Mouse (Mus musculus) cerebellum, adult 18-20 months (tissue): ENCODE measurements around the gene Trpm3.
A peak's percentile ranks its signal among the peaks of the same experiment; 100 is the strongest.

Source experiments
- DNase-seq, 2 experiments: peaks; one replicate each; pipeline ENCODE4 v3.0.0; 2021

Trpm3 gene

DNA sequence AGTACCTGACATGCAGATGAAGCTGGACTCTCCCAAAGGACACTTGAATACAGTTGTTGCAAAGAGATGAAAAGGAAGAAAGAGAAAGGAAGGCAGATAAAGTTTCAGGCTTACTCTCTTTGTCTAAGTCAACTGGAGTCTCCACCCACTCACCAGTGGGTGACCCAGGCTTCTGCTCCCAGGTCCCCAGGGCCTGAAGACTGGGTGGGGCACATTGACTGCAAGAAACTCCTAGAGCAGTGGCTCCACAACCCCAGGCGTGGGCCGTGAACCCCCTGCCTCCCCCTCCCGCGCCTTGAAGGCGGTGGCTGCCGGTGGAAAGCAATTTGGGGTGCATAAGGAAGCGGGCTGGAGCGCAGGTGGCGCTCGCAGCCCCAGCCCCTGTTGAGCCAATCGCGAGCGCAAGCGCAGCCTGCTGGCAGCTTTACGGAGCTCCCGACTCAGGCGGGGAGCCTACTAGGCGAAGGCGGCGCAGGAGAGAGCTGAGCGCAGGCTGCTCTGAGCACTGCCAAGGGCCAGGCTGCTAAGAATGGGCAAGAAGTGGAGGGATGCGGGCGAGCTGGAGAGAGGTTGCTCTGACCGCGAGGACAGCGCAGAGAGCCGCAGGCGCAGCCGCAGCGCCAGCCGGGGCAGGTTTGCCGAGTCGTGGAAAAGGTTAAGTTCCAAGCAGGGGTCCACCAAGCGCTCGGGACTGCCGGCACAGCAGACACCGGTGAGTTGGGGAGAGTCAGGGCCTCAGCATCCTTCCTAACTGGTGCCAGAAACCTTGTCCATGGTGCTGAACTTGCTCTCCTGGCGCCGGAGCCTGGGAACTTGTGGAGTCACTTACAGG, at the start of gene Trpm3:
Trpm3 (plus strand) TSS at position 457 of the 832 bp plus-strand sequence.
- DNase-seq = peak; percentile 56 to 64

DNA sequence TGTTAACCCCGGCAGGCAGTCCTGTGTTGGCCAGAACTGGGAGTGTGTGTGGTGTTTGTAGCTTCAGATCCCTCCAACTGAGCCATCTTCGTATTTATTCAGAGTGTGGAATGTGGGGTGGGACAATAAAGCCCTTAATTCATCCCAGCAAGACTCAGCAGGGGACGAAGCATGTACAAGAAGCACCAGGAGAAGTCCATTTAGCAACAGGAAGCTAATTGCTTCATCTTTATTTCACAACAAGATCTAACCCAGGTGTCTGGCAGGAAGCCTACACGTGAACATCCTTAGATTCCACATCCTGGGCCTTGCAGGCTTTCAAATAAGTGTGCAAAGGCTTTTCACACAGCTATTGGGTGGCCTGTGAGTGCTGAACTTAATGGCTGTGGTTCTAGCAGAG, 38.3 kb upstream of the Trpm3 start:
- no peak for DNase-seq

DNA sequence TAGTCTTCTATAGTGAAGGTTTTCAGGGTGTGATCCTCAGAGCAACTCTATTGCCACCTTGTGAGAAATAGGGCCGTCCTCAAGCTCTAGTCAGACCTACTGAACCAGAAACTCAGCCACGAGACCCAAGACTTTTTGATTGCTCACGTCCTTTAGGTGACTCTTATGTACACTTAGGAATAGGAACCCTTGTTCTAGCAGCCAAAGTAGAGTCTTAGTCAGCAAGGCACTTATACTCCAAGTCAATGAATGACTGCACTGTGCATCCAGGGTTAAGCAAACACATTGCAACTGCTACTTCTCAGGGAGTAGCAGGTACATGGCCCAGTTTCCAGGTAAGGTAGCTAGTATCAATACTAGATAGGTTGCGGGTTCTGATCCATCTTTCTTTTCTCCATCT, 35.0 kb upstream of the Trpm3 start:
- no peak for DNase-seq

DNA sequence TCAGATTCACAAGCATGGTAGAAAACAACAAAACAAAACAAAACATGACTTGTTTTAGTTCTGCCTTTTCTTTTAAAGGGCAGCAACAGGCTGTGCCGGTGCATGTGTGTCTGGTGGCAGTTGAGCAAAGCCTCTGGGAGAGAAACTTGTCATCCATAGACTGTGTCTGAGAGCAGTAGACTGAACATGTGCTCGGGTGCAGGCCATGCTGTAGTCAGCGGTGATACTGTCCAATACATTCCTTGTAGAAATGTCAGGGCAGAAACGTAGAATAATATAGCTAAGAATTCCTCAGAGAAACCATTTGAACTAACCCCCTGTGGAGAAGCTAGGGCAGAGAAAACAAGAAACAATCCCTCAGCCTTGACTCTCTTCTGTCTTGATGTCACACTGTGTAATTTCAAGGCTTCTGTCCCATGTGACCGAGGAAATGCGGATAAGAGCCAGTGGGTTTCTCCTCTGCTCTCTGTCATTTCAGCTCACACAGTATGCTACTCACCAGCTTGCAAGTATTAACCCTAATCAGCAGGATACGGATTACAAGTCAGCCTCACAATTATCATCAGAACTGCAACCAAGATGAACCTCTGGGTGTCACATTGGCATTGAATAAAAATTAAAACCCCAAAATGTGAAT, 33.9 kb upstream of the Trpm3 start:
- no peak for DNase-seq

DNA sequence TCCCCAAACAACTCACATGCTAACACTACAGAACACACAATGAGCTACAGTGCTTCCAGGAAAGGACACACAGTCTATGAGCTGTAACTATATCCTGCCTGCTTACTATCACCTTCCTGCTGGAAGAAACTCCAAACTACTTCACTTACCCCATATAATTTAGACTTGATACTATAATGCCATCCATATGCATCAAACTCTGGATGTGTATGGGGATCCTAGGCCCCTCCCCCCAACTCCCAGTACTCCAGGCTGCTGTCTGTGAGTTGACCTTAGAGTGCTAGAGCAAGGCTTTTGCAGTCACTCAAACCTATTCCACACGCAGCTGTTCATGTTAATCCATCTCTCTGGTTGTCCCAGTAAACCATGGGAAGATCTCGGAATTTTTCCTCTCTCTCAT, 33.2 kb upstream of the Trpm3 start:
- DNase-seq = no peak

DNA sequence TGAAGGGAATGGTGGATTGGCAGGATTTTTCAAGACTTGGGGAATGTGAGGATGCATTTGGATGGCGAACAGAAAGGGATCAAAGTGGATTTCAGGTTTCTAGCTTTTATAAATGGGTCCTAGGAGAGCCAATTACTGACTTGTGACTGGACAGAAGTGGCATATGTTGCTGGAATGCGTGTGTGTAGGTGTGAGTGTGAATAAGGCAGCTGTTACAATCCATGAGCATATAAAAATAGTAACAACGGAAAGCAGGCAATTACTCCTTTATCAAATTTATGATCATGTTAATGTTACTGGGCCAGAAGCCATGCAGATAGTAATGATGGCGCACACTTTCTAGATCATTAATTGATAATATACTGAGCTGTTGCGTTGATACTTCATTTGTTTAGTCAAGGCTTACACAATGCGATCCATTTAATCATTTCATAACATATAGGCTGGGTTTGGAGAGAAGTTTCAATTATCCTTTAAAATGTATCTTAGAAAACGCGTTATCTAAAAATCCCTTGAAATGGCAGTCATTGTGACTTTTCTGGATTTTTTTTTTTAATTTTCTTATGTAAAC, 29.9 kb upstream of the Trpm3 start:
- DNase-seq = no peak

DNA sequence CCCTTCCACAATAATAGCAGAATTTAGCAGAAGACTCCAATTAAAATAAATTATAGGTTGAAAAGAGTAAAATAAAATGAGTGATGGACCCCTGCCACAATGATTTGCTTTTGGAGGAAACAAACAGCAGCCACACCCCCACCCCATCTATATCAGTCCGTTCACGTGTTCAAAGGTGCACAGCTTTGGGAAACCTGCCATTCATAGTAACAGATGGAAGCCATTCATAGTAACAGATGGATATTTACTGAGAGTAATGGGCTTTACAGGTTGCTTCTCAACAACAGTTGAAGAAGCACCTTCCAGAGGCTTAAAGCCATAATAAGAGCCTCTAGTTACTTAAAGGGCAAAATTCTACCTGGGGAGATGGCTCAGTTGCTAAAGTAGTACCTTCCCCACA, 17.9 kb upstream of the Trpm3 start:
- DNase-seq = no peak

DNA sequence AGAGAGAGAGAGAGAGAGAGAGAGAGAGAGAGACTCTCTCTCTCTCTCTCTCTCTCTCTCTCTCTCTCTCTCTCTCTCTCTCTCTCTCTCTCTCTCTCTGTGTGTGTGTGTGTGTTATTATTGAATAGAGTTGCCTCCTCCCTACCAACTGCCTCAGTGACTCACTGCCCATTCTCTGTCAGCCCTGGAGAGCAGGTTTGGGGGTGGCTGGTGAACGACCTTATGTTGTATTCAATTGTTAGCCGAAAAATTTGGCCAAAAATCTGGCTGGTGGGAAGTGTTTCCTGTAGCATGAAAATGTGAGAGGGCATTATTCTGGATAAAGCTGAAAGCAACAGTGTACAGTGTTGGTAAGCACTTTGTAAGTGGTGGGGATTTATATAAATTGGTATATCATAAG, 17.2 kb upstream of the Trpm3 start:
- DNase-seq = no peak

DNA sequence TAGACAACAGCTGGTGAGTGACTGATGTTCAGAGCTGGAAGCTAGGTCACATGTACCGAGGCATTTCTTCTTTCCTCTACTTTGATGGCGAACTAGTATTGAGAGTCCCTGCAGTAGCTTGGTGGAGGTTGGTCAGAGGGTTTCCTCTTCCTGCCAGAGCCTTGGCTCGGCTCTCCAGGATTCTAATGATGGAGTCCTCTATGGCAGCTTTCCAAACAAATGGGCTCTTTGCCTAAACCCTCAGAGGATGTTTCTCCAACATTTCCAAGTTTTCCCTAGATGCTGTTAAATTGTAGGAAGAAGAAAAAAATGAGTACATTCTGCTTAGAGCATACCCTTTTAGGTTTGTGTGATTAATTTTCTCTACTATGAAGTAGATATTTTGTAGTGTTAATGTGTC, 6.2 kb upstream of the Trpm3 start:
- DNase-seq = peak; percentile 16 to 20

DNA sequence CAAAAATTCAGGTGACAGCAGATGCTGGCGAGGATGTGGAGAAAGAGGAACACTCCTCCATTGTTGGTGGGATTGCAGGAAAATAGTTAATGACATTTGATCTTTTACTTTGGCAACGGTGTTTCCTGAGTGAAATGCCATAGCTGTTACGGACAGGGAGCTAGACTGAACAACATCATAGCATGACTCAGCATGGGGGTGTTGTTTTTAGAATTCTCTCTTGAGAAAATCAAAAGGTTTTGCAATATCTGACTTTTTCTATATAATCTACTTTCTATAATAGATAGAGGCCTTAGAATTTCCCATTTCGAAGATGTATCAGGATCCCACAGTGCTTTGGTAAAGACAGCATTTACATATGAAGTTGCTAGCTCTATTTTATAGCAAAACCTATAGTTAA, 39.7 kb downstream of the Trpm3 start:
- DNase-seq = no peak

DNA sequence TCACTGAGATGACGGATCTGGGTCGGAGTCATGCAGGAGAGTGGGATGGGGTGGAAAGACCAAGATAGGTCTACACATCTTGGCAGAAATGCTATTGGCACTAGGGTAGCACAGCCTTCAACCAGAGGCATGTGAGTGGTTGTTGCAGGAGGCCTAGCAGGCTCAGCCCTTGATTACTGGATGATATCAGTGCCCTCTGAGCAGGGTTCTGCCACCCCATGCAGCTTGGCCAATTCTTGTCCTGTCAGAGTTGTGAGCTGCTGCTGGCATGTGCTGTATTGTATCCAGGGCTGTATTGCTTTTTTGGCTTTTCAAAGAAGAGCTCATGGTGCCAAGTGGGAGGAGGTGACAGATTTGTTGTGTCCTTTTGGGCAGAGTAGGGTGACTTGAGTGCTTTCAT, 40.2 kb downstream of the Trpm3 start:
- DNase-seq = no peak

DNA sequence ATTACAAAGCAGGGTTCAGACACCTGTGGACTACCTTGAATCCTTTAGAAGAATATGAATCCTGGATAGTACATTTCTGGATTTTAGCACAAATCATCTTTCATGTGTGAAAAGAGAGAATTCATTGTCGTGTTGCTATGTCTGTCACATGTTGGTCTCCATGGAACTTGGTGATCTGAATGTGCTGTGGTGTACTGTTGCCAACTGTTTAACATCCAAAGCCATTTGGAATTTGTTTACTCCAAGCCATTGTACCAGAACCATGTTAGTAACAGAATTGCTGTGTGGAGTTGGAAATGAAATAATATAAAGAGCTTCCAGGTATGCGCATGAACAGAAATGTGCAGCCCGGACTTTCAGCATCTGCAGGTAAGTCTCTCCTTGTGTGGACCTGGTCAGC, 41.3 kb downstream of the Trpm3 start:
- DNase-seq = no peak

DNA sequence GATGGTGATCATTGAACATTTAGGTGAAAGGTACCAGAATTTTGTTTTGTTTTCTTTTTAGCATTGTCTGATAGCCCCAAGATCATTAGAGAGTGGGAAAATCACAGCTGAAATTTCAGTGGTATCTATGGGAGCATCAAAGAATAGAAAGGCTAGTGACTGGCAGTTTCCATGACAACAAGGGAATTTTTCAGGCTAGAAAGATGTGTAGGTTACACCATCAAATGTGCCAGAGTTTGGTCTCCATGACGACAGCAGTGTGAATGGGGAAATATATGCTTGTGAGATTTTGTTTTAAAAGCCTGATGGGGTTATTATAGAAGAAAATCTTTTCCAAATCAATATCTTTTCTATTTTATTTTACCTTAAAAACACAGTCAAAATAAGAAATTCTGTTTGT, 50.9 kb downstream of the Trpm3 start:
- DNase-seq = no peak

DNA sequence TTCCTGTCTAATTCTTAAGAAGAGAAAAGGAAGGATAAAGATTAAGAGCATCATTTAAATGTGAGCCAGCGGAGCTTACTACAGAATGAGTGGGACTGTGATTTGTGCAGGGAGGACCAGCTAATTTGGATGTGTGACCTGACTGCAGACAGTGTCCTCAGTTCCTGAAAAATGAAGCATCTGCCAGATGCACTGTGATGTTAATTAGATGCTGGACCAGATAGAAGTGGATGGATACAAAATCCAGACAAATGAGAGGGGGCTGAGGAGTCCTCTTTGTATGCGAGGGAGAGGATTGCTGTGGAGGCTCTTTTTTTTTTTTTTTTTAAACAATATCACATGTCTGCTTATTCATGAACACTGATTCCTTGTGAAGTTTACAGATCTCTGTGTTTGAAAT, 83.7 kb downstream of the Trpm3 start:
- DNase-seq = no peak

DNA sequence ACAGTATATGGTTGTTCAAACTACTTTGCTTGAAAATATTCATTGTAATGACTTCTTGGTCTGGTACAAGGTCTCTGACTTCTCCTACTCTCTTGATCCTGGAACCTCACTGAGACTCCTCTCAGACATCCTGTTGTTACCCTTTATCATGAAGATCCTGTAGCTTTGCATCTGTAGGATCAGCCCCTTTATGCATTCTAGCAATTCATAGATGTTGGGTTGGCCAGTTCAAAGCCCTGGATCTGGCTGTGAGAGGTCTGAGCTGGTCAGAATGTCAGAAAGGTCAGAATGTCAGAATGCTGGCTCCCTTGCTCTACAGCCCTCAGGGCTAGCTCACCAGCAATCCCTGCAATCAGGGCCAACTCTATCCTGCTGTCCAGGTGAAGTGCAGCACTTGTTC, 95.3 kb downstream of the Trpm3 start:
- DNase-seq = no peak

DNA sequence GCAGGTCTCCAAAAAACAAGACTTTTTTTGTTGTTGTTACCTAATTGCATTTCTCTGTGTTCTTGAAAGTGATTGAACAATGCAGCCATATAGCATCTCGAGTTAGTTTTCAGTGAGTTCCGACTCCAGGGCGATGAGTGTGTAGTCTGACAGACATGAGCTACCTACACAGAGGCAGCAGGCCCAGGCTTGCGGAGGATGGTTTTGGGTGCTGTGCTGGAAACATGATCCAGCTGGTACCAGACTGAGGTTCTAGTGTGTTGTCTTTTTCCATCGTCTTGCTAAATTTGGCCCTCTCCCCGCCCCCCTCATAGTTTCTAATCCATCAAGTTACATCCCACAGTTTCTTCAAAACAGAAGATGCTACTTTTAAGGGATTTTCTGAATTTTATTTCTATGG, 110.2 kb downstream of the Trpm3 start:
- no peak for DNase-seq

DNA sequence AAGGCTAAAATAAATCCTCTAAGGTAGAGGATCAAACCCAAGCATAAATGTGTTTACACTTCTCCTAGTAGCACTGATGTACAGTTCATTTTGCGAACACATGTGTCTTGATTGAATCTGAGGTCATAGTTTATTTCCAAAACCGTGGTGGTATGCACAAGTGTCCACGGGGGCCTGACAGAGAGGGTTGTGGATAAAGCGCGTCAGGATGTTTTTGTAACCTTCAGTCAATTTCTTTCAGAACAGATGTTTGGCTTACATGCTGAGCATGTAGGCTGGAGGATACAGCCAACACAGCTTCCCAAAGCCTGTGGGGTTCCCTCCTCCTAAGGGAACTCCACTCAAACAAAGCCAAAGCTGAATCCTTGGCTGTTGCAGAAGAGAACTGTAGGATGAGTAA, 134.1 kb downstream of the Trpm3 start:
- DNase-seq = no peak

DNA sequence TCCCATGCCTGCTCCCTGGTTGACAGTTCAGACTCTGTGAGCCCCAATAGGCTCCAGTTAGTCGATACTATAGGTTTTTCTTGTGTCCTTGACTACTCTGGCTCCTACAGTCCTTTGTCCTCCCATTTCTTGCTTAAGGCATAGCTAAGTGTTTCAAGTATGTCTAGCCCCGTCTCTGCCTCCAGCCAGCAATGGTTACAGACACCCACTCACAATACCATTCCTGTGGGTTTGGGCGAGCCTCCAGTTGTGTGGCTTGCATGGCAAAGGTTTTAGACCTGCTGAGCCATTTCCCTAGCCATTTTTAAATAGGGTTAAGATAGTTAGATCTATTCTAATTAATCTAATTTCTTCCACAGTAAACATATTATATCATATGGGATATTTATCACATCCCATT, 145.8 kb downstream of the Trpm3 start:
- DNase-seq = no peak

DNA sequence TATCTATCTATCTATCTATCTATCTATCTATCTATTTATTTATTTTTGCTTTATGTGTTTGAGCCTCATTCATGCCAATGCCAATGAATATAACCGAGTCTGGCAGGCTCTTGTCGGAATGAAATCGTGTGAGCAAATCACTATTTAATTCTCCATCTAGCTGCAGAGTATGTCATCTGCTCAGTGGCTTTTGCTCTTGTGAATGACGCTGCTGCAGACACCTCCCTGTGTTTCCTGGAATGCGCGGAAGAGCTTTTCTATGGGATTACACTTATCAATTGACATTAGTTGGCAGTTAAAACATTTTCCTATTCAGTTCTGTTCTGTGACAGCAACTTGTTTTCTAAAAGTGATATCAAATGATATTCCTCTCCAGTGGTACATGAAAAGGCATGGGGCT, 153.8 kb downstream of the Trpm3 start:
- DNase-seq = no peak

DNA sequence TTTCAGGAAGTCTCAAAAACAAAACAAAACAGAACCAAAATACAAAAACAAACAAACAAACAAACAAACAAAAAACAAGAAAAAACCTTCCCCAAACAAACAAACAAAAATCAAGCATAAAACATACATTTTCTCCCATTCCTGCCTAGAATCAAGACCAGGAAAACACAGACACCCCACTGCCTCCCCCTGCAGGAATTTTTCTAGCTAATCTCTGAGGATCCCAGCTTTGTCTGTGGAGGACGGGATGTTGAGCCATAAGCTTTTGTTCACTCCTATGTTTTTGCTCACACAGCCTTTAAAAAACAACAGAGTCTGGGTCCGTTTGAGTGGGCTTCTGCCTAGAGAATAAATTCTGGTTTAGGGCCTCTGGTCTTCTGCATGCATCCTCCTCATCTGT, 162.1 kb downstream of the Trpm3 start:
- no peak for DNase-seq

DNA sequence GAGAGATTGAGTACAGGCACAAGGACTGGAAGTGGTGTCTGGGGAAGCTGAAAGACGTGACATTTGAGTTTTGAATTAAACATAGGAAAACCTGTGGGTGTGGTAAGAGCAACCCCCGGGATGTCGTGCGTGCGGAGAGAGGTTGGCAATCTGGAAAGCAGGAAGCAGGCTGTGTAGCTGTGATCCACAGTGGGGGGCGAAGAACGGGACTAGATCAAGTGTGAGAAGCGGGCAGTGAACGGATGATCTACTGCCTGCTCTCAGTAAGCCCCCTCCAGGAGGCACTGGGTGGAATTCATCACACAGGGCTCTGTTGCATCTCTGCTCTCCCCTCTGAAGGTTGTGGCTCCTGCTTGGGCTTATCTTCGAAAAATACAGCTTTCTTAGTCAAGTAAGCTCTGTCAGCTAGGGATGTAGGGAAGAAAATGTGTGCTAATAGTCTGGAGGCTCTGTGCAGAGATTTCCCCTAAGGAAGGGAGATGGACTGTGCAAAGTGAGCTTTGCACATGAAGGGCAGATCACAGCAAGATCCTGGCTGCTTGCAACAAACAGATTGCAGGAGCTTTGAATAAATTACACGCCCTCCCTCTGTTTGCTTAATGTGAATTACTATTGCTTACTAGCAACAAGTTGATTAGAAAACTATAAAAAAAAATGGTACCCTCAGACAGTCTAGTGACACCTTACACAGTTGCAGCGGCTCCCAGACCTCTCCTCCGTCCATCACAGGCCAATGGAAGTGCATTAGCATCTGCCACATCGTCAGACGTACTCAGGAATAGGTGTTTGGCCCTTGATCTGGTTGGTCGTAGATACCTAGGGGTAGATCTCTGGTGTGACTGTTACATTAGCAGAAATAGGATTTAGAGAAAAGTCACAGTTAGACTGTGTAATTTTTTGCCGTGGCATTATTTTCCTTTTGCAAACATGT, 164.4 kb downstream of the Trpm3 start:
- peak; percentile 69 to 82 for DNase-seq

DNA sequence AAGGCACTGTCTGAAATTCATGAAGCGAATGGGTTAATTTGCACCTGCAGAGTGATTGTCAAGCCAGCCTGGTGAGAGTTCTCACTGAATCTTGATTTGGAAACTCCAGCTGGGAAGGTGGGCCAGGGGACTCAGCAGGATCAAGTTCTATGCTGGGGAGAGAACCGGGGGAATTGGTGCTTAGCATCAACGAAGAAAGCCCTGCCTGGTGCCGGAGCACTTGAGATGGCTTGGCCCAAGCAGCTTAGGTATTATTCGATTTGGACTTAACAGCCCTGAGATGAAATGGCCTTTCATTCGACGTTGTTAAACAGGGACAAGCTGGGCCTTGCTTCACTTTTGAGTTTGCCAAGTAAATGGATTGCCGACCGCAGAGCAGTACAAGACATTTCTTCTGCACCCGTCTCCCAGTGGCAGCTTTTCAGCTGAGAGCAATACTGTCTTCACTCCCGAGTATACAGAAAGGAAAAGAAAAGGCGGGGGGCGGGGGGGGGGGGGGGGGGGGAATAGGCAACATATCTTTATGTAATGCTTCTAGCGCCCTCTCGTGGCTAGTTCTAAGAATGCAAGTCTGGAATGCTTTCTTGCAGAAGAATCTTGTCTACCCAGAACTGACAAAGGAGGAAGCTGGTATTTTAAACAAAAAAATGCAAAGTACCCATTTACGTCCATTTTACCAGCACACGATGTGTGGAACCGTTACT, 165.3 kb downstream of the Trpm3 start:
- DNase-seq = peak; percentile 88

DNA sequence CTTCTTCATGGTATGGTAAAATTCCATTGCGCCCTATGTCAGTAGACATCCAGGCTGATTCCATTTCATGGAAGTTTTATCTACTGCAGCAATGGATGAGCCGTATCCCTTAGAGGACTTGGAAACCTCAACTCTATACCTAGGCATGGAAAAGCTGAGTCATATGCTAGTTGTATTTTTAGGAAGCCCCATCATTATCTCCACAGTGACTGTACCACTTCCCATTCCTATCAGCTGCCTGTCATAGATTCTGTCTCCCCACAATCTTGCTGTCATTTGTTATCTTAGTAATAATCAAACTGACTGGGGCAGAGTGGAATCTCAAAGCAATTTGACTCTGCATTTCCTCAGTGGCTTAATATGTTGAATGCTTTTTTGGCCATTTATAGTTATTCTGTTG, 169.2 kb downstream of the Trpm3 start:
- no peak for DNase-seq
